Mouse (Mus musculus) adrenal gland, postnatal 36 days (tissue): ENCODE results near the gene Atp6v0d1. TPM values are rescaled to one million over a fixed set of nuclear protein-coding genes. Genes with fewer than 3 reads are reported as not detected.
A peak's percentile ranks its signal among the peaks of the same experiment; 100 is the strongest.
"Not testable (repeated sequence)": the region's sequence is repeated elsewhere in the genome, so short reads cannot be mapped to it uniquely, and the experiment has no call there.

ENCODE experiments used
- DNase-seq, 2 experiments: peaks; one replicate each; pipeline ENCODE4 v3.0.0; 2021; ENCODE audit warnings: mixed read lengths in 1 of 2
- long read RNA-seq, 2 experiments: library from polyadenylated mRNA; stranded (forward); transcript quantifications; one replicate each; pipeline ENCODE4 v2.0.0; 2021; ENCODE audit warnings: borderline sequencing depth in 2 of 2
- total RNA-seq, 2 experiments: library from RNA; stranded (reverse); gene quantifications; 2 replicates each; pipeline ENCODE4 v1.2.3; 2021

Atp6v0d1 gene
- total RNA-seq = 100 to 1,000 TPM; 115 to 120 TPM
- long read RNA-seq, experiment 1, transcript Atp6v0d1-201 (8 exons, 1,629 nt) = major isoform, 71 of 89 reads
- long read RNA-seq, experiment 1, partial matches to known transcripts = 16 of 89 reads
- long read RNA-seq, experiment 1, other reads (novel, unspliced or antisense) = 2 of 89 reads
- long read RNA-seq, experiment 2, transcript Atp6v0d1-201 (8 exons, 1,629 nt) = major isoform, 32 of 33 reads
- long read RNA-seq, experiment 2, partial matches to known transcripts = 1 of 33 reads
- long read RNA-seq, experiment 2, other reads (novel, unspliced or antisense) = 0 of 33 reads

- peak; percentile 100 for DNase-seq
Observed at GRCm38 (mm10) chr8:105565952-105566702, at the start of gene Atp6v0d1. Atp6v0d1 (minus strand) TSS chr8:105566047.

GRCm38 (mm10) chr8:105613830-105614511 is 48.1 kb upstream of the Atp6v0d1 start:
- DNase-seq = peak; percentile 78 to 88

DNA sequence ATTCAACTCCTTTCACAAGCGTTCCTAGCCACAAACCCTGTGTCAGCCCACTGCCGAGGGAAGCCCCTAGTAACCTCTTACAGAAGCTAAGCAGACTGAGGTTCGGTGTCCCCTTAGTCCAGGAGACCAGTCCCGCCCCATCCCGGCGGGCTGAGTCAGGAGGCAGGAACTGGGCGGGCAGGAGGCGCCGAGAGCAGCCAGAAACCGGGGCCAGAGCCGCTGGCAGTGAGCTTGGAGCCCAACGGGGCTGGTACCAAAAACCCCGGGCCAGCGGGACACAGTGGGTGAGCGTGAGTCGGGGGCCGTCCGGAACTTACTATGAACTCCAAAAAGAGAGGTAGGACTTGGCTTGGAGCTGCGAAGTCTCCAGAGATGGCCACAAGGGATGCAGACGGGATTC is 47.2 kb upstream of the Atp6v0d1 start:
- peak; percentile 84 to 88 for DNase-seq

DNA sequence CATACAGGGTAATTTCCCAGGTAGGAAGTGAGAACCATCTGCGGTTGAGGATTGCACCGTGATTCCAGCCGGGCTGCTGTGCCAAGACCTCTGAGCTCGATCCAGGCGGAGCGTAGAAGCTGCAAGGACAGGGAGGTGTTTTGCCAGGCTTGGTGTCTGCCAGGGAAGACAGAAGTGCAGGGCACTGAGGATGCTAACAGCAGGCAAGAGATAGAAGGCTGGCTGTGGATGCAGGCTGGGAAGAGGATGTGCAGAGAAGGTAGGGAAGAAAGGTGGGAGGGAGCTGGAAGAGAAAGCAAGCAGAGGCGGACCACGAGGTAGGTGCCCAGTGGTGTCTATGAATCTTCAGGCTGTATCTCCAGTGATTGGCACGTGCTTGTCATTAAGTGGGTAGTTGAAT is 46.0 kb upstream of the Atp6v0d1 start:
- no peak for DNase-seq

DNA sequence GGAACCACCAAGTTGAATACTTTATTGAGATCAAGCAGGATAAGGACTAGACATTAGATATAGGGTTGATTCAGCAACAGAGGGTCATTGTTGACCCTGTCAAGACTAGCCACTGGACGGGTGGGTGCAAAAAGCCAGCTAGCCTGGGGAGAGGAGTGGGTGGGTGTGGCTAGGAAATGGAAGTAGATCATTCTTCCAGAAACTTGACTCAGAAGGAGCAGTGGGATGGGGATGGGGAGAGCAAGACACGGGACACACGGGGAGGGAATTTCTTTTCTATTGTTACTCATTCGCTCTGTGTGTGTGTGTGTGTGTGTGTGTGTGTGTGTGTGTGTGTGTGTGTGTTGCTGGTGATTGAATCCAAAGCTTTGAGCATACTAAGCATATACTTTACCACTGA is 43.9 kb upstream of the Atp6v0d1 start:
- no peak for DNase-seq

- DNase-seq = no peak
Observed at GRCm38 (mm10) chr8:105609355-105609754, 43.5 kb upstream of the Atp6v0d1 start.

- peak; percentile 33 to 64 for DNase-seq
Observed at GRCm38 (mm10) chr8:105607684-105608083, 41.8 kb upstream of the Atp6v0d1 start.

- DNase-seq = no peak
Observed at GRCm38 (mm10) chr8:105607062-105607461, 41.2 kb upstream of the Atp6v0d1 start.

GRCm38 (mm10) chr8:105606189-105607023 is 40.6 kb upstream of the Atp6v0d1 start:
- peak; percentile 87 to 89 for DNase-seq

DNA sequence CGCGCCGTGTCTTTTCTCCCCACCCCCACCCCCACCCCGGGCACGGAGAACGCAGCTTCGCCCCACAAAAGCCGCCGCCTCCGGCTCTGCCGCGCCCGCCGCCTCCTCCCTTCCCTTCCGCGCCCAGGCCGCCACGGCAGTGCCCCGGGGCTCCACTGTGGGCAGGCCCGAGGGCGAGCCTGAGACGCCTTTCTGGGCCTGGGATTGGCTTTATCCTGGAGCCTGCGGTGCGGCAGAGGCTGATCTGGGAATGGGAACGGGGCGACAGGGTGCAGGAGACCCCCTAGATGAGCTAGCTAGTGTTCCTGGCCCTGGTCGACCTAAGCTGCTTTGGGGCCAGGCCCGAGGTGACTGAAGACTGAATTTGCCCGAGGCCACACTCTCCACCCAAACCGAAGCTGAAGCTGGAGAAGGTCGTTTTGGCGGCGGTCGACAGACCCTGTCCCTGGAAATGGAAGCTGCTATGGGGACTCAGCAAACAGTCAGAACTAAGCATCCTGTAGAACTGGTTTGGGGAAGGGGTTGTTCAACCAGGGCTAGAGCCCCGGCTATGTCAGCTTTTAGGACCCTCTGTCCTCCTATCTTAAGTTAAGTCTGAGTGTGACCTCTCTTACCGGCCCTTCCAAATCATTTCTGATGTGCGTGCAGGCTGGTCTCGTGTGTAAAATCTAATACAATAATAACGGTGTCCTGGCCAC is 39.8 kb upstream of the Atp6v0d1 start:
- peak; percentile 63 to 72 for DNase-seq

- DNase-seq = peak; percentile 83 to 92
Observed at GRCm38 (mm10) chr8:105604804-105605381, 39.0 kb upstream of the Atp6v0d1 start, which contains the start of gene Ripor1. Ripor1 (plus strand) TSS chr8:105605255.

DNA sequence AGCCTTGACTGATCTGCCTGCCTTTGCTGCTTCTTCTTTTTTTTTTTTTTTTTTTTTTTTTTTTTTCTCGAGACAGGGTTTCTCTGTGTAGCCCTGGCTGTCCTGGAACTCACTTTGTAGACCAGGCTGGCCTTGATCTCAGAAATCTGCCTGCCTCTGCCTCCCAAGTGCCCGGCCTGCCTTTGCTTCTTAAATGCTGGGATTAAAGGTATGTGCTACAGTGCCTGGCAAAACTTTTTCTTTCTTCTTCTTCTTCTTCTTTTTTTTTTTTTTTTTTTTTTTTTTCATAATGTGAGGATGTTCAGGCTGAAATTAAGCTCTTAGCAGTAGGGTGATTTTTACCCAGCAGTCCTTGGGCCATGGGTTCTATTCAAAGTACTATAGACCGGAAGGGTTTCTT is 36.7 kb upstream of the Atp6v0d1 start:
- not testable (repeated sequence) for DNase-seq

- DNase-seq = no peak
Observed at GRCm38 (mm10) chr8:105601301-105601700, 35.5 kb upstream of the Atp6v0d1 start.

GRCm38 (mm10) chr8:105598777-105599176 is 32.9 kb upstream of the Atp6v0d1 start:
- no peak for DNase-seq

GRCm38 (mm10) chr8:105596362-105597034 is 30.7 kb upstream of the Atp6v0d1 start:
- DNase-seq = peak; percentile 74 to 82

DNA sequence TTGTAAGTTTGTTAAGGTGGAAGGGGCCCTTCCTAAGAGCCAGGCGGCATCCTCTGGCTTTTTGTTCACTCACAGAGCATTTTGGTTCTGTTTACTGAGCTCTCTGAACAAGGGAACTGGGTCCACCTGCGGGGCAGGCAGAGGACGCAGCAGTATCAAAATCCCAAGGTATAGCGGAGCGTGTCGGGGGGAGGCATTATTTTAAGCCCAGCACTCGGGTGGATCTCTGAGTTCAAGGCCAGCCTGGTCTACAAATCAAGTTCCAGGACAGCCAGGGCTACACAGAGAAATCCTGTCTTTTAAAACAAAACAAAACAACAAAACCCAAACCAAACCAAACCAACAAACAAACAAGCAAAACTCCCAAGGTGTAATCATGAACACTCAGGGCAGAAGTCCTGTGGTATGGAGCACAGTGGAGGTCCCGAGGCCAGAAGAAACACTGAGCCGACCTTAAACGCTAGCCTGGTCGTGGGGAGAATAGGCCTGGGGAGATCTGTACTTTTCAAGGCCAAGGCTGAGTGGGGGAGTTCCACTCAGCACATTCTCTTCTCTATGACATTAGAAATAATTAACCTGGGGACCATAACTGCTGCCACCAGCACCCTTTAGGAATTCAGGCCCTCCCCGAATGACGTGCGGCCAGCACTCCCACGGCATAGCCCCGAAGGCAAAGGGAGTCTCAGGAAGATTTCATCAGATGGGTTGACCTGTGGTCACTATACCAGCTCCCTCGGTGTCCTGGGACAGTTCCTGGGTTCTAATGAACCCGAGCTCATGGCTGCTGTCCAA is 28.8 kb upstream of the Atp6v0d1 start:
- no peak for DNase-seq

- peak; percentile 64 to 71 for DNase-seq
Observed at GRCm38 (mm10) chr8:105593859-105594258, 28.0 kb upstream of the Atp6v0d1 start.

DNA sequence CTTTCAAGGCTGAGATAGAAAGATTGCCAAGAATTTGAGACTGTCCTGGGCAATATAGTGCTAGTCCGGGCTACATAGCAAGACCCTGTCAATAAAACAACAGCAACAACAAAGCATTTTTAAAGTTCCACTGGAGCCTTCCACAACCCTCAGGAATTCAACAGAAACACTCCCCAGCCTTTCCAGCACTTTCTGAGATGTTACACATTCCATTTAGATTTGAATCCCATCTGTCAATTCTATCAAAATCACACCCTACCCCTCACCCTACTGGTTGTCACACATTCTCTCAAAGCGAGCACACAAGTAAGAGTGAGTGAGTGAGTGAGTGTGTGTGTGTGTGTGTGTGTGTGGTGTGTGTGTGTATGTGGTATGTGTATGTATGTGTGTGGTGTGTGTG is 26.6 kb upstream of the Atp6v0d1 start:
- DNase-seq = no peak

DNA sequence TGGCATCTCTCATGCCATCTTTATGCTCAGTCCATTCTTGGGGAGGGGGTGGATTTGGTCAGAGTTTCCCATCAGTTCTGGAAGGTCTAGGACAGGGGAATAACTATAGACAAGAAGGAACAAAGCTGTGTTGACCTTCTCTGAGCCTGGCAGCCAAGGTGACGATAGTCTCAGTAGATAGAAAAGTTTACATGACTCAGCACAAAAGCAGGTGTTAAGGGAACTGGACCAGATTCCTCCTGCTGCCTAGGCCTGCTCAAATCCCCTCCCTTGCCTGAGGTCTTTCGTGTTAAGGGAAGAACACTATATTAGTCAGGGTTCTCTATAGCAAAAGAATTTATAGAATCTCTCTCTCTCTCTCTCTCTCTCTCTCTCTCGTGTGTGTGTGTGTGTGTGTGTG is 13.9 kb upstream of the Atp6v0d1 start:
- no peak for DNase-seq
